In the genomic region with DNA sequence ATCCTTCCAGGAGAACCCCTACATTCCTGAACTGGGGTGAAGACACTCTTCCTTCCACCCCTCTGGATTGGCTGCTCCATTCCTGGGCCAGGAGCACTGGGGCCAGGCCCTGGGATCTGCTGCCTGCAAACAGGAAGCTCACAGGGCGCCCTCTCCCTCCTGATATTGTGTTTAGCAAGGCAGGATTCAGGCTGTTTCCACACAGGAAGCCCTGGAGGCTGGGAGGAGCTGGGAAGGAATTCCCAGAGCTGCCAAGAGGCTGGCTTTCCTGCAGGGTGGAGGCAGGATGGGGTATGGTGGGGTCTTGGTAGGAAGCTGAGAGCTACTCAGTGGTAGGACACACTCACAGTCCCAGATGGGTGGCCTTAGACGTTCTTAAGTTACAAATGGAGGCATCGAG, we compare ENCODE assay signal across 9 mouse cellular contexts. TPM values are rescaled to one million over a fixed set of nuclear protein-coding genes. Genes with fewer than 3 reads are reported as not detected.
DNase-seq lines count a peak whose midpoint lies in the region; ATAC-seq and TF ChIP-seq lines count a peak whose summit lies in the region.
"Had no signal": no experiment of that assay in that cellular context is flagged by ENCODE, and none has a peak within 500 bp of the region (broad histone marks: within the 10 kb centered on the region; RNA-seq: fewer than 3 reads in every experiment).

No protein-coding gene starts in this region.

- H3K4me2 ChIP-seq in forebrain, embryonic 11.5 days (ENCODE audit: low read depth, low read length, severe bottlenecking) = no peak overlapping the region
- no peak overlapping the region for H3K4me2 ChIP-seq in forebrain, embryonic 15.5 days (replicated peaks)

- DNase-seq in forebrain, embryonic 10.5 days (ENCODE audit: extremely low spot score, low spot score) = no peak
- no peak for DNase-seq in forebrain, embryonic 11.5 days (ENCODE audit: low spot score)
- peak; percentile 80 for DNase-seq in heart, postnatal 4 days
- peak; percentile 41 for DNase-seq in liver
- DNase-seq in cerebellum, adult 11-12 months = no peak
- DNase-seq in frontal cortex, postnatal 25 days (ENCODE audit: low spot score in 2 of 2) = no peak

- ATAC-seq in forebrain, embryonic 11.5 days (replicated peaks; ENCODE audit: low FRiP score) = no peak
- ATAC-seq in forebrain, embryonic 15.5 days (replicated peaks) = no peak

- H3K27me3 ChIP-seq in forebrain, embryonic 10.5 days (ENCODE audit: poor library complexity, severe bottlenecking) = no peaks in the 10 kb centered on the region
- H3K27me3 ChIP-seq in forebrain, embryonic 11.5 days (ENCODE audit: control insufficient read depth, insufficient read depth, low read length) = no peaks in the 10 kb centered on the region
- no peaks in the 10 kb centered on the region for H3K27me3 ChIP-seq in forebrain, embryonic 15.5 days
- H3K27me3 ChIP-seq in small intestine, adult 2 months (ENCODE audit: control insufficient read depth, insufficient read depth, low read length) = no peaks in the 10 kb centered on the region

- no peak for TF ChIP-seq POLR2A in small intestine, adult 2 months (IDR thresholded peaks at IDR 0.05; ENCODE audit: low read depth, low read length)

- H3K9me3 ChIP-seq in forebrain, embryonic 10.5 days = peaks cover 4% of the 10 kb centered on the region; the same call in 1 of the 2 replicates
- no peaks in the 10 kb centered on the region for H3K9me3 ChIP-seq in forebrain, embryonic 11.5 days (ENCODE audit: control insufficient read depth, low read length)
- no peaks in the 10 kb centered on the region for H3K9me3 ChIP-seq in forebrain, embryonic 15.5 days

- H3K27ac ChIP-seq in forebrain, embryonic 10.5 days = peak overlapping the region; percentile 81
- no peak overlapping the region for H3K27ac ChIP-seq in forebrain, embryonic 11.5 days (ENCODE audit: low read depth, low read length)
- H3K27ac ChIP-seq in forebrain, embryonic 15.5 days (replicated peaks) = peak overlapping the region; percentile 54
- peak overlapping the region; percentile 47 for H3K27ac ChIP-seq in small intestine, adult 2 months (ENCODE audit: insufficient read depth, low read depth, low read length)

- H3K4me3 ChIP-seq in forebrain, embryonic 10.5 days = no peak overlapping the region
- H3K4me3 ChIP-seq in forebrain, embryonic 11.5 days (ENCODE audit: low read depth, low read length) = no peak overlapping the region
- H3K4me3 ChIP-seq in forebrain, embryonic 15.5 days = no peak overlapping the region
- no peak overlapping the region for H3K4me3 ChIP-seq in small intestine, adult 2 months (ENCODE audit: low read depth, low read length)
- H3K4me3 ChIP-seq: erythroblast, embryonic 14.5 days had no signal

- 42% methylated on average over 3 of the region's 3 CpGs for WGBS in forebrain, embryonic 10.5 days
- WGBS in forebrain, embryonic 11.5 days = 57% methylated on average over 3 of the region's 3 CpGs
- WGBS in forebrain, embryonic 15.5 days = 59% methylated on average over 3 of the region's 3 CpGs
- WGBS in small intestine, adult 2 months = 61% methylated on average over 3 of the region's 3 CpGs

- H3K9ac ChIP-seq in forebrain, embryonic 11.5 days (ENCODE audit: low read length) = no peak overlapping the region
- no peak overlapping the region for H3K9ac ChIP-seq in forebrain, embryonic 15.5 days (replicated peaks)

- no peak for TF ChIP-seq CTCF in small intestine, adult 2 months (IDR thresholded peaks at IDR 0.05; ENCODE audit: extremely low read depth, insufficient read length, insufficient replicate concordance, low read depth, low read length)

- peaks cover 52% of the 10 kb centered on the region for H3K4me1 ChIP-seq in forebrain, embryonic 10.5 days
- peaks cover 12% of the 10 kb centered on the region; the same call in 1 of the 2 replicates for H3K4me1 ChIP-seq in forebrain, embryonic 11.5 days (replicated peaks; ENCODE audit: control insufficient read depth, insufficient read depth, low read length)
- peaks cover 24% of the 10 kb centered on the region for H3K4me1 ChIP-seq in forebrain, embryonic 15.5 days
- no peaks in the 10 kb centered on the region for H3K4me1 ChIP-seq in small intestine, adult 2 months (ENCODE audit: control insufficient read depth, insufficient read depth, insufficient read length, low read length)

- peaks cover 16% of the 10 kb centered on the region for H3K36me3 ChIP-seq in forebrain, embryonic 10.5 days (replicated peaks)
- H3K36me3 ChIP-seq in forebrain, embryonic 11.5 days (ENCODE audit: control insufficient read depth, insufficient read depth, low read length) = no peaks in the 10 kb centered on the region
- peaks cover 6% of the 10 kb centered on the region; the same call in 1 of the 2 replicates for H3K36me3 ChIP-seq in forebrain, embryonic 15.5 days
- no peaks in the 10 kb centered on the region for H3K36me3 ChIP-seq in small intestine, adult 2 months (ENCODE audit: control insufficient read depth, insufficient read depth, low read length)

RNA-seq across cellular contexts. Expression of gene Kif26a, which starts 38.4 kb away (rescaled TPM):
- 3.8 and 4.4 TPM in 2 replicates for polyA plus RNA-seq in forebrain, embryonic 10.5 days (2016; fragmentation: Nextera tagmentation; extraction: Ambion mirVana)
- polyA plus RNA-seq in forebrain, embryonic 11.5 days (2014; fragmentation: Nextera tagmentation; extraction: Ambion mirVana) = 6.4 and 7.1 TPM in 2 replicates
- 16.1 and 18.0 TPM in 2 replicates for polyA plus RNA-seq in forebrain, embryonic 15.5 days (2015; fragmentation: Nextera tagmentation; extraction: Ambion mirVana)
- 10 to 100 TPM; 29.0 to 32.5 TPM for total RNA-seq in heart, postnatal 4 days (2021)
- 2.1 and 2.7 TPM in 2 replicates for polyA plus RNA-seq in small intestine, adult 2 months (2012; rRNA removed)
- polyA plus RNA-seq: erythroblast, embryonic 14.5 days had no signal

Comparison
In these comparisons a context has a peak if more than half of its experiments do, and no peak if none do; other contexts are left out.
1. DNase-seq: peak in heart, postnatal 4 days (single experiment) and liver (single experiment); none in forebrain, embryonic 10.5 days (single experiment), forebrain, embryonic 11.5 days (single experiment), cerebellum, adult 11-12 months (single experiment) and frontal cortex, postnatal 25 days (0 of 2).